Mouse (Mus musculus) cerebellum, postnatal 10 days (tissue): ENCODE measurements at regions not wholly inside any gene's neighbourhood (a gene's known extent, or its start where the extent isn't known, plus 50 kb on each side); places are given as distances from the start of the nearest gene placed in this dataset.
A peak's percentile ranks its signal among the peaks of the same experiment; 100 is the strongest.

ENCODE experiments used
- DNase-seq, 2 experiments: peaks; one replicate each; pipeline ENCODE4 v3.0.0; 2021; ENCODE audit warnings: mixed read lengths in 2 of 2

GRCm38 (mm10) chr2:117928062-117928461, 183.6 kb upstream of the Thbs1 start:
- DNase-seq = peak; percentile 9 to 14

- DNase-seq = no peak
Measured at GRCm38 (mm10) chr2:117929586-117929985, 182.1 kb upstream of the Thbs1 start.

GRCm38 (mm10) chr2:117930895-117931537, 180.7 kb upstream of the Thbs1 start:
- DNase-seq = no peak

- no peak for DNase-seq
Measured at GRCm38 (mm10) chr2:117936590-117936989, 175.1 kb upstream of the Thbs1 start.

- peak in 1 of 2 experiments; percentile 11 for DNase-seq
Measured at GRCm38 (mm10) chr2:117938283-117939049, 173.2 kb upstream of the Thbs1 start.

DNA sequence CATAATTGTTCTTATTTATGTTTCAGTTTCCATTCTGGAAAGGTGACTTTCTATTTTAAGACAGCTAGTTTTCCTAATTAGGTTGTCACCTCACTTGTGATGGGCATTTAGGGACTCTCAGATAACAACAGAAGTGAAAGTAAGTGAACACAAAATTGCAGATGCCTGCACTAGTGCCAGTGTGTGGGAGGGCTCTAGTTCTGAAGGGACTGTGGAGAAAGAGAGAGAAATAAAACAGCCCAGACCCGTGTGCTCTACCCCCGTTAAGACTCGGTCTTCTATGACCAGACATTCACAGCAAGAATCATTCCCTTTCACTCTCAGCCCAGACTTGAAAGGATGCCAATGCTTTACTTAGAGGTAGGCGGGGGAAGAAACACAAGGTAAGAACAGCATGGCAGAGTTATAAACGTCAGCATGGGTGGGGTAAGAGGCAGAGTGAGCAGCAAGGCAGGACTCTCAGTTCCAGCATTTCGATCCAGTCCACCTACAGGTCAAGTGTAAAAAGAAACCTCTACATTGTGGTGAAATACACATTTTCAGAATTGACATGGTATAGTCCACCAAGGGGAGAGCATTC, 170.1 kb upstream of the Thbs1 start:
- peak; percentile 17 to 36 for DNase-seq

DNA sequence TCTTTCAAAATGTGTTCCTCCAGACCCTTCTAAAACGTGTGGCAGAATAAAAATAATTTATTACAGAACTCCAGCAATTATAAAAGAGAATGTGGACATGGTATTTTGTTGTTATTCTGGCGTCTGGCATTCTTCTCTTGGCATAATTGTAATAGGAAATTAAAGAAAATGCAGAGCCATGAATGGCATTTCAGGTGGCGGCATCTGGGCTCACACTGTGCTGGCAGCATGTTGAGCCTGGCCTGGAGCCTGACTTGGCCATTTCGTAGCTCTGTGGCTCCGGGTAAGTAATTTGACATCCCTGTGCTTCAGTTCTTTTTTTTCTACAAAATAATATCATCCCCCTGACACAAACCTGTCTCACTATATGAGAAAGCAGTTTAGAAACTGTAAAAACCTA, 168.0 kb upstream of the Thbs1 start:
- peak; percentile 78 to 81 for DNase-seq

DNA sequence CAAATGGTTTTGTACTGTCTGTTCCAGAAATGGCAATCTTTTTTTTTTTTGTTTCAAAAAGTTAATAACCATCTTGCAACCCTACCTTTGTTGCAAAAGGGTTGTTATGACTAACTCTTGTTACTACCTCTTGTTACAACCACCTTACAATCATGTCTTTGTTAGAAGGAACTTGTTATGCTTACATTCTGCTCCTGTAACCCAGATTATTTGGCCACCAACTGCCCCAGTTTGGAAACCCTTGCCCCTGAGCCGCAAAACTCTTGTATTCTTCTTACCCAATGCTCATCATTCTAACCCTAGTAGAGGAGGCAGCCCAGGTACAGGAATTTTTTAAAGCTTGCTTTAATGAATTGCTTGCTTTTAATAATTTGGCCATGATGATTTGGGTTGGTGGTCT, 167.4 kb upstream of the Thbs1 start:
- DNase-seq = no peak

- no peak for DNase-seq
Measured at GRCm38 (mm10) chr2:117944942-117945341, 166.7 kb upstream of the Thbs1 start.

DNA sequence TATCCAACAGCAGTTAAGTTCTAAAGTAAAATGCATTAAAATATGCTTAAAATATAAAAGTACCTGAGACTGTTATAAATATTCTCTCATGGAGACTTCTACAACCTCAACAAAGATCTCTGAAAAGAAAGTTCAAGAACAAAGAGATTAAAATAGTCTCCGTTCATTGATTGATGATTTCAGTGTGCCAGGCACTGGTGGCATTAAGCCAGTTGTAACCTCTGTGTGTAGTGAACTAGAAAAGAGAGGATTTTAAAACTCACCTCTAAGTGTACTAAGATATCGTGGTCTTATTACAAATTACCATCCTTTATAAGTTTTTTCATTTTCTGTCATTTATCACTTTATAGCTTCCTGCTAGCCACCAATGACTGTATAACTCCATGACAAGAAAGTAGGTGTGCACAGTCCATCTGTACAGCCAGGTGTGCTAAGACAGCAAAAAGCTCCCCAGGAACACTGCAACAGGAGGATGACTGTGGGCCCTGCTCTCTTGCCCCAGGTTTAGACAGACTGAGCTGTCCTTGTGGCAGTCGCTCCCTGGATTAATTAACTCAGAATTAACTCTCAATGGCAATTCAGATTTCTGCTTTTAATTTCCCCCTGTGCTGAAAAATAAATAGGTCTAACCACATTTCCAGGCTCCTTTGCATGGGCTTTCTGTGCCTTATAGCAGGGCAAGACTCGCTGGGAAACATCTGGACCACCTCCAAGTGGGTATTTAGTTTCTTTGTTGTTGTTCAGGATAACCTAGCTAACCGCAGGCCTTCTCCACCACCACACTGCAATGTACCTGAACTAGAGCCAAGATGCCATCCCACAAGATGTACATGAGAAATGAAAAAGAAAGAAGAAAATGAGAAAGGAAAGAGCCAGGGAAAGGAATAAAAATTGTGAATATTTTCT, 161.0 kb upstream of the Thbs1 start:
- no peak for DNase-seq

DNA sequence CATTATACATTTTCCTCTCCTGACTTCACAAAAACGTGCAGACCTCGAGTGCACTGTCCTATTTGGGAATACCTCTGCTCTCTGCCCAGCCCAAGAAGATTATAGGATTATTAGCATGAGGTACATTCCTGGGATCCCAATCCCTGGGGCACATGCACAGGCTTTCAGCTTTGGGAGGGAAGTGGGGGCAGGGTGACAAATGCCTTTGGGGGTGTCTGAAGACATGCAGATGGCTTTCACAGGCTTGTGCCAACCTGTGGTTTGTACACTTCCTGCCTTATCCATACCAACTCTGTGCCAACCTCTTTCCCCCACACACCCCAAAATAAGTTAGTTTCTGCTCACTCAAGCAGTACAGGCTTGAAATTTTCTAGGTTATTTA, 160.3 kb upstream of the Thbs1 start:
- no peak for DNase-seq

DNA sequence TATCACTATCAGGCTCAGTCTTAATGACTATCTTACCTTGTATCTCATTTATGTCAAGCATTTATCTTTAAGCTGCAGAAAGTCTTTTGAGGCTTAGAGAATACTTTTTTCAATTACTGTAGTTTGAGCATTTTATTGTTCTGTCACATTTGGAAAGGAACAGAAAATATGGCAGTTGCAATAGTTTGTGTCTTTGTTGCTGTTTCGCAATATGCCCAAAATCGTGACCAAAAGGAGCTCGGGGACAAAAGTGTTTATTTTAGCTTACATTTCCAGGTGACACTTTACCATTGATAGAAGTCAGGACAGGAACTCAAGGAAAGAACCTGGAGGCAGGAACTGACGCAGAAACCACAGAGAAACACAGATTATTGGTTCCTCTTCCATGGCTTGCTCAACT, 152.9 kb upstream of the Thbs1 start:
- DNase-seq = no peak

GRCm38 (mm10) chr2:117959440-117959839, 152.2 kb upstream of the Thbs1 start:
- no peak for DNase-seq

- DNase-seq = no peak
Measured at GRCm38 (mm10) chr2:117962531-117962930, 149.1 kb upstream of the Thbs1 start.

DNA sequence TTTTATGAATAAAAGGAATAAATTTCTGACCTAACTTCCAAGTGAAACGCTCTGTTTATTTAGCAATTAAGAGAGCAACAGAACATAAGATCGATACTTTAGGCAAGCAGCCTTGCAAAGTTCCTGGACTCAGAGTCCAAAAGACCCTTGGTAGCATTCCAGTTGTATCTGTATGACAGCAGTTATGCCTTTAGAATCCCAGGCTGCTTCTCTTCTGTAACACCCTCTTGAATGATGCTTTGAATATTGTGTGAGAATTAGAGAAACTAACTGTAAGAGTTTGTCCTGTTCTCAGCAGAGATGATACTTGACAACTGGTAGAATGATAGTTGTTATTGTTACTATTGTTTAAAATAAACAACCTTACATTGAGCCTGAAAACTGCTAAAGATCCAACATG, 148.2 kb upstream of the Thbs1 start:
- DNase-seq = no peak

DNA sequence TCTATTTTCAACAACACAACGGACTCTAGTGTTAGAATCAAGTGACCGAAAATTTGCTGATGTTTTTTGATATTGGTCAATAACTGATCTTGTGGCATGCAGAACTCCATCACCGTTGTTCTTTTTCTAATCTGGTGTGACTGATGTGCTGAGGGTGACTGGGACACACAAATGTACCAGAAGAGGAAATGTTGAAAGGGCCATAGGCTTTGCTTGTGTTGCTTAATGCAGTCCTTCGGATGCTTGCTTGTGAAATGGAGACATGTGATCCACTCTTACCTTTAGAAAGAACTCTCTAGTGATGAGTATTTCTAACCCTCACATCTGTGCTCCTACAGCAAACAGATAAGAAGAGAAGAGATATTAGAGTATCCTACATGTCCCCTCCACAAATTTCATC, 145.9 kb upstream of the Thbs1 start:
- DNase-seq = no peak

DNA sequence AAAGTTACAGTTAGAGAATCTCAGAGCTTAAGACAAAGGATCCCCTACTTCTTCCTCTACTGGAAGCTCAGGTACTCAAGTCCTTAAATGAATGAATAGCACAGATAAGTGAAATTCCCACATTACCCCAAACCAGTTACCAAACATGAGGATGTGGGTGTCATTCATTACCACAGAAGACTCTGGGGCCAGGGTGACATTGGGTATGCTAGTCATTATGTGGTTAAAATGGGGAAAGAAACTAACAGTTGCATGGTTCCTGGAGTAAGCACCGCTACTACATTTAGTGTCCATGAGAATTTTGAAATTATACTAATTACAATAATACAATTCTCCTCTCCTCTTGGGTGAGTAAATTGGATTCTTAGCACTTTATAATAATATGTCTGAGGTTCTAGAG, 142.9 kb upstream of the Thbs1 start:
- DNase-seq = no peak

DNA sequence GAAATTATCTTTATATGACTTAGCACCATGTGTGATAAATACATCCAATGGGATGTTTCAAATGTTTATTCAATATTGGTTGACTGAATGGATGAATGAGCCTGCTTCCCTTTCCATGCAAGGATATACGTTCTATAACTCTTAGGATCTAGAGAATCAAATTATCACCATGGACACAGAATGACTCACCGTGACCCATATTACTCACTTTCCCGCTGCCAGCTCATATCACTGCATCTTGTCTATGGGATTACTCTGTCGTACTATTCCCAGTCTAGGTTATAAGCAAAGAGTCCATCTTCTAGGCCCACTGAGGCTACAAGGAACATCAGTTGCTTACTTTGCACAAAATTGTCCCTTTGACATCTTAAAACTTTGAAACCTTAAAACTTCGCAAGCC, 141.0 kb upstream of the Thbs1 start:
- DNase-seq = no peak

DNA sequence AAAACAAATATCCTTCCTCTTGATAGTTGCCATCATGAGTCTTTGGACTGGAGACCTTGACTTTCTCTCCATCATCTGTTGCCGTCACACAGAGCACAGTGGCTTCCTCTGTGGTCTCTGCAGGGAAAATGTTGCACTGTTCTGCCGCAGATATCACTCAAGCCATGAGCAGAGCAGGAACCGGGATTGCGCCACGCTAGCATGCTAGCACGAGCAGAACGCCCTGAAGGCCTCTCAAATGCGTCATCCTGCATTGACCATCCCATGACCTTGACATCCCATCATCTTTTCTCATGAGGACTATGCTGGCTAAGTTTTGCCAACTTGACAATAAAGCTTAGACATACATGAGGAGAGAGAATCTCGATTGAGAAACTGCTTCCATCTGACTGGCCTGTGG, 134.6 kb upstream of the Thbs1 start:
- DNase-seq = no peak

GRCm38 (mm10) chr2:117980856-117981255, 130.8 kb upstream of the Thbs1 start:
- DNase-seq = no peak

DNA sequence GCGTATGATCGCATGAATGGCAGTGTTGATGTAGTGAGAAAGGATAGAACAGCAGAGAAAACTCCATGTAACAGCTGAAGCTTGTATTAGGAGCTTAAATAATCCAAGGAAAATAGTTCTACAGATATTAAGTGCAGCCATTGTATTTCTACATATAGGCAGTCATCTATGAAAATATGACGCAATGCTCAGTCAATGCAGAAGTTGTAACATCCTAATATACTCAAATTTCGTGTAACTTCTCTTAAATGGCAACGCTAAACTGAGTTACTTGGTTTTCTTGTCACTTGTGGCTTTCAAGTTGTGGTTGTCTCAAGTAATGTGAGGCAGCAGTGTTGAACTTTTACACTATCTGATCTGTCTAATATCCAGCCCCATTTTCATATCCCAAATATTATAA, 127.1 kb upstream of the Thbs1 start:
- DNase-seq = no peak

GRCm38 (mm10) chr2:117987426-117988215, 124.1 kb upstream of the Thbs1 start:
- no peak for DNase-seq
